Mouse (Mus musculus) urinary bladder, adult 18-20 months (tissue): Measurements from ENCODE around the gene Hoxc11.

ENCODE experiments used
- DNase-seq, 2 experiments: peaks; one replicate each; pipeline ENCODE4 v3.0.0; 2022; ENCODE audit warnings: low spot score in 2 of 2, mixed read lengths in 2 of 2

Hoxc11 gene

DNA sequence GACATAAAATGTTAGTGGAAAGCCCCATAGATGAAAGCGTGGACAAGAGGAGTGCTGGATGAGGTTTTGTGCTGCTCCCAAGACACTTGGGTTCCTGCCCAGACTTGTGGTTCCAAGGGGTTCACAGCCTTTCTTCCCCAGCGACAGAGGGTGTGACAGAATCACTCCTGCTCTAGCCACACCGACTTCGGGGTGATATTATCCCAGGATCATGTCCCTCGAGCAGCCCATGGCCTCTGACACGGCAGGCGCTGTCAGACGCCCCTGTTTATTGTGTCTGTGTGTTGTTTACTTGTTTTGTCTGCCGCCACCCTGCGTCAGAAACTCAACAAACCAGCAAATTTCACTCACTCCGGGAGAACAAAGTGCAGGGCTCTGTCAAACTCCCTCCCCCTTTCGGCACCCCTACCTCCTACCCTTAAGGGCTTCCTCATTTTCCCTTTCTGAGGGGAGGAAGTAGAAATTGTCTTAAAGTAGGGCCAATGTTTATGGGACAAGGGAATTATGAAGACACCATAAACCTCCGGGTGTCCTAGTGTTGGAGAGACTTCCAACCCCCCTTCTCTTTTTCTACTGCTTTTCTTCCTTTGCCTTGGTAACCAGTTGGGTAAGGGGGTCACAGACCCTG lies 48.7 kb downstream of the Hoxc11 start:
- no peak for DNase-seq

DNA sequence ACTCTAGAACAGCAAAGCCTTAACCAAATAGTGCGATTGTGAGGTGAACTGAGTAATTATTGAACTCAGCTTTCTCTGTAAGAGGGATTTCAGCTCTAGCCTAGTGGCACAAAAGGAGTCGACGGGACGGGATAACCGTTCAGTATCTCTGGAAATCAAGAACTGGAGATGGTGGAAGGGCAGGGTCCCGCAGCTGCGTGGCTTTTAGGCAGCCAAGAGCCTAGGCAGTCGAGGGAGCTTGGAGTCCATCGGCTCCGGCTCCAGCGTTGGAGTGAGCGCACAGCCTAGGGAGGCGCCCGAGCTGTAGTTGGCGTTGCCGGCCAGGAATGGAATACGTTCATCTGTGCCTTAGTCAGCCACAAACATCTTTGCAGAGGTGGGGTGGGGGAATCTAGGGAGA lies 51.1 kb downstream of the Hoxc11 start:
- DNase-seq, result no peak

- no peak for DNase-seq
These were observed 51.6 kb downstream of the Hoxc11 start for GRCm38 (mm10) chr15:103005797-103006196.

DNA sequence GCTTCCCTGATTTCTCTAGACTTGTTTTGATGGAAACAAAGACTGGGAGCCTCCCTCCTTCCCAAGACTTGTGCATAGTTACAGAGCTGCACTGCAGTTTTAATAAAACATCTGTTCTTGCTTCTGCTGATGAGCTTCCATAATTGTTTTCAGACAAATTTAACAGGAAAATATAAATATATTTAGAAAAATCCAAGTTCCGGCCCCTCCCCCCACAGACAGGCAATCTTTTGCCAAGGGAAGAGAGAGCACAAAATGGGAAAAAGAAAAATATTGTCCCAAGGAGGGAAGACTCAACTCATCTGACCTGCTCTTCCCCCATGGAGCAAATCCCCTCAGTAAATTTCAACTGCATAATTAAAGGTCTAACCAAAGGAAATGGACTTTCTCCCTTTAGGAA lies 52.1 kb downstream of the Hoxc11 start:
- DNase-seq, result no peak
